Mouse (Mus musculus): ENCODE data around the gene Arhgef28. TPM values are rescaled to one million over a fixed set of nuclear protein-coding genes. Genes with fewer than 3 reads are reported as not detected.

Arhgef28 gene
- polyA plus RNA-seq, 1 experiment from 2014 or later, result 9.4 TPM

DNA sequence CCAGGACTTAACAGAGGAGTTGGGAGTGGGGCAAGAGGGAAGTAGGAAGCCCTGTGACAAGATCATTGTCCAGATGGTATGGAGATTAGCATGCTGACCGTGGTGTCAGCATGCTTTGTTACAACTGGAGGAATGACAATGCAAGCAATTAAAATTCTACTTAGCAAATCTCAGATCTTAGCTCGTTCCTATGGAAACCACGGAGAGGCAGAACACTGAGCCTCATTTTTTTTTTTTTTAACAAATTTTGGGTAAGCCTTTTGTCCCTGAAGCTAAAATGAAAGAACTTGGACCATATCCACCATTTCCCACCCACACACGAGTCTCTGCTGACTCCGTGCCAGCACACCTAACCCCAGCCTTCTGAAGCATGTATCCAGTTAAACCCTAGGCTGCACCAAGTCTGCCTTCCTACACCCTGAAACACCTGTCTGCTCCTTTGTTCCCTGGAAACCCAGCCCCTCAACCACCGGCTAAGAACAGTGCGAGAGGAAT is 246.8 kb downstream of the Arhgef28 start:
- Histone ChIP-seq H3K36me3 (ENCODE audit: control insufficient read depth, insufficient read depth, low read length) (no peaks in the 10 kb centered on the region), H3K4me3 (ENCODE audit: low read depth, low read length) (no peak overlapping the region), H3K4me2 (ENCODE audit: low read depth, low read length) (no peak overlapping the region), H3K27me3 (replicated peaks; ENCODE audit: control insufficient read depth, insufficient read depth, low read length) (no peaks in the 10 kb centered on the region), H3K9ac (ENCODE audit: low read depth, low read length) (no peak overlapping the region), H3K27ac (replicated peaks; ENCODE audit: low read depth, low read length) (no peak overlapping the region), H3K9me3 (ENCODE audit: control insufficient read depth, low read length) (no peaks in the 10 kb centered on the region), H3K4me1 (ENCODE audit: control insufficient read depth, insufficient read depth, low read length) (peaks cover 11% of the 10 kb centered on the region)
- 34% methylated on average over 7 of the region's 7 CpGs for WGBS
- DNase-seq (ENCODE audit: low spot score), result no peak
- ATAC-seq (ENCODE audit: low read depth), result peak; percentile 72; the same call in 1 of the 2 replicates

DNA sequence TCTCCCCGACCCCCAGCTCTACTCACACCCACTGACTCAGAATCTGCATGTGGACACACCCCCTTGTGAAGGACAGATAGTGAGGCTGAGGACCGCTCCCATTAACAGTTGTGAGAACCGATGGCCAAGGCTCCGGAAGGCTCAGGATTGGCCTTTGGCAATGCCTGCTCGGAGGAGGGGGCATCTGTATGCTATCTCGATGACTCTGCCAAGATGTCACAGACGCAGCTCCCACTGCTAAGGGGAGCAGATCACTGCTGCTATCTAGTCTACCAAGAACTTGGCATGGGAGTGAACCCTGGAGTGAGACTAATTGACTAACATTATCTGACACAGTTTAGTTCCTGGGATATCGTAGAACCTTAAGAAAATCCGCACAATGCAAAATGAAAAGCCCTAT is 250.5 kb downstream of the Arhgef28 start:
- Histone ChIP-seq H3K27ac (replicated peaks; ENCODE audit: low read depth, low read length) (no peak overlapping the region), H3K27me3 (replicated peaks; ENCODE audit: control insufficient read depth, insufficient read depth, low read length) (no peaks in the 10 kb centered on the region), H3K9ac (ENCODE audit: low read depth, low read length) (no peak overlapping the region), H3K4me1 (ENCODE audit: control insufficient read depth, insufficient read depth, low read length) (peaks cover 14% of the 10 kb centered on the region), H3K4me3 (ENCODE audit: low read depth, low read length) (no peak overlapping the region), H3K9me3 (ENCODE audit: control insufficient read depth, low read length) (no peaks in the 10 kb centered on the region), H3K36me3 (ENCODE audit: control insufficient read depth, insufficient read depth, low read length) (0 out of 2 replicates have a peak, but pooled peaks cover 3% of the 10 kb centered on the region), H3K4me2 (ENCODE audit: low read depth, low read length) (no peak overlapping the region)
- DNase-seq (ENCODE audit: low spot score) (no peak), ATAC-seq (ENCODE audit: low read depth) (no peak)
- 61% methylated on average over 9 of the region's 9 CpGs for WGBS

DNA sequence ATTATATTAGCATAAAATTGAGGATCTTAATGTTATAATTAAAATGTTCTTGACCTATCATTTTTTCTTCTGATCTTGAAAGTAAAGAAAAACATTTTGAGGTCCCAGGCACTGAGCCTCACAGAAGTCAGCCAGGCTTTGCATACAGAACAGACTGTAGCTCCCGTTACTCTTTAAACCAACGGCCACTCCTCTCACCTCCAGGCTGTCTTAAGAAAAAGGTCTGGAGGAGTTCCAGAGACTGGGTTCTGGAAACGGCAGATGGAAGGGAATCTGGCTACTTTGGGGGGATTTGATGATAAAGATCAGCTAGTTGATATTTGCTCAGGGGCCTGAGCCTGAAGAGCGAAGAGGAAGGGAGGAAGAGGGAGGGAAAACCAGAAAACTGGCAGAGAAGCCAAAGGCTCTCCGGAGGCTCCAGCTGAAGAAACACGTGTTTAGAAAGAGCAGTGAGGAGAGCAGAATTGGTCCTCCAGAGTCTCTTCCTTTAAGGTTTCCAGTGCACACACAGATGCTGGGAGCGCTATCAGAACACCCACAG is 251.2 kb downstream of the Arhgef28 start:
- Histone ChIP-seq H3K27me3 (replicated peaks; ENCODE audit: control insufficient read depth, insufficient read depth, low read length) (no peaks in the 10 kb centered on the region), H3K4me1 (ENCODE audit: control insufficient read depth, insufficient read depth, low read length) (peaks cover 14% of the 10 kb centered on the region), H3K9me3 (ENCODE audit: control insufficient read depth, low read length) (no peaks in the 10 kb centered on the region), H3K4me2 (ENCODE audit: low read depth, low read length) (no peak overlapping the region), H3K9ac (ENCODE audit: low read depth, low read length) (no peak overlapping the region), H3K27ac (replicated peaks; ENCODE audit: low read depth, low read length) (0 out of 2 replicates have a peak overlapping the region, but pooled peaks have one; percentile 0), H3K36me3 (ENCODE audit: control insufficient read depth, insufficient read depth, low read length) (0 out of 2 replicates have a peak, but pooled peaks cover 3% of the 10 kb centered on the region), H3K4me3 (ENCODE audit: low read depth, low read length) (no peak overlapping the region)
- DNase-seq (ENCODE audit: low spot score), result peak; percentile 62
- ATAC-seq (ENCODE audit: low read depth), result no peak
- WGBS, result 18% methylated on average over 7 of the region's 7 CpGs

DNA sequence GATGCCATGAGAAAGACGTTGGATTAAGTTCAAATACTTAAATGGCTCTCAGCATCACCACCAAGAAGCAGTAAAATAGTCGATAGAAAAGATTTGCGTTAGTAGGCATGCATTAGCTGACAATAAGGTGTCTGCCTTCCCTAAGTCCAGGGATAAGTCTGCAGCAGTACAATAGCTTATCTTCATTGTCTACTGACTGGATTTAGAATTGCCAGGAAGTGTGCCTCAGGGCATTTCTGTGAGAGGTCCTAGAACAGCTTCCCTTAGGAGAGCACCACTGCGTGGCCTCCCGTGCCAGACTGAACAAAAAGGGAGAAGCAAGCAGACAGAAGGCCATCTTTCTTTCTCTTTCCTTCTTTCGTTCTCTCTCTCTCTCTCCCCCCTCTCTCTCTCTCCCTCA is 252.2 kb downstream of the Arhgef28 start:
- Histone ChIP-seq H3K4me1 (ENCODE audit: control insufficient read depth, insufficient read depth, low read length) (peaks cover 7% of the 10 kb centered on the region), H3K27me3 (replicated peaks; ENCODE audit: control insufficient read depth, insufficient read depth, low read length) (no peaks in the 10 kb centered on the region), H3K4me3 (ENCODE audit: low read depth, low read length) (no peak overlapping the region), H3K9me3 (ENCODE audit: control insufficient read depth, low read length) (no peaks in the 10 kb centered on the region), H3K36me3 (ENCODE audit: control insufficient read depth, insufficient read depth, low read length) (0 out of 2 replicates have a peak, but pooled peaks cover 3% of the 10 kb centered on the region), H3K9ac (ENCODE audit: low read depth, low read length) (no peak overlapping the region), H3K27ac (replicated peaks; ENCODE audit: low read depth, low read length) (no peak overlapping the region), H3K4me2 (ENCODE audit: low read depth, low read length) (no peak overlapping the region)
- DNase-seq (ENCODE audit: low spot score) (no peak), ATAC-seq (ENCODE audit: low read depth) (no peak)
- 56% methylated on average over 6 of the region's 6 CpGs for WGBS

DNA sequence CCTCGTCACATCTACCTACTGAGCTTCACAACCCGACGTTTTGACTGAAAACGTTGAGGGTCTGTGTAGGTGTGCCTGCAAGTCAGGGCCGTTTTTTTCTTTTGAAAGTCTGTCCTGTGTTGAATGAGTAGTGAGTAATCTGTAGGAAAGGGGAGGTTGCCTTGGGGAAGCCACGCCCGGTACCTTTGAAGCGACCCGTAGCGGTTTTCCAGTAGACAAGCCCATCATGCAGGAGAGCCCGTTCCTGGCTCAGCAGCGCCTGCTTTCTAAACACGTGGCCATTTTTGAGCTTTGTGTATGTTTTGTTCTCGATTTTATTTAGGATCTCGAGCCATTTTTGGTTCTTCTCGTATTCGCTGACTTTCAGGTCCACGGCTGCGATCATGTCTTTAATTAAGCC is 252.7 kb downstream of the Arhgef28 start:
- Histone ChIP-seq H3K9ac (ENCODE audit: low read depth, low read length) (no peak overlapping the region), H3K36me3 (ENCODE audit: control insufficient read depth, insufficient read depth, low read length) (0 out of 2 replicates have a peak, but pooled peaks cover 3% of the 10 kb centered on the region), H3K4me1 (ENCODE audit: control insufficient read depth, insufficient read depth, low read length) (peaks cover 3% of the 10 kb centered on the region; the same call in 1 of the 2 replicates), H3K9me3 (ENCODE audit: control insufficient read depth, low read length) (no peaks in the 10 kb centered on the region), H3K4me2 (ENCODE audit: low read depth, low read length) (no peak overlapping the region), H3K27me3 (replicated peaks; ENCODE audit: control insufficient read depth, insufficient read depth, low read length) (no peaks in the 10 kb centered on the region), H3K27ac (replicated peaks; ENCODE audit: low read depth, low read length) (no peak overlapping the region), H3K4me3 (ENCODE audit: low read depth, low read length) (no peak overlapping the region)
- DNase-seq (ENCODE audit: low spot score) (no peak), ATAC-seq (ENCODE audit: low read depth) (no peak)
- WGBS, result 90% methylated on average over 19 of the region's 19 CpGs

DNA sequence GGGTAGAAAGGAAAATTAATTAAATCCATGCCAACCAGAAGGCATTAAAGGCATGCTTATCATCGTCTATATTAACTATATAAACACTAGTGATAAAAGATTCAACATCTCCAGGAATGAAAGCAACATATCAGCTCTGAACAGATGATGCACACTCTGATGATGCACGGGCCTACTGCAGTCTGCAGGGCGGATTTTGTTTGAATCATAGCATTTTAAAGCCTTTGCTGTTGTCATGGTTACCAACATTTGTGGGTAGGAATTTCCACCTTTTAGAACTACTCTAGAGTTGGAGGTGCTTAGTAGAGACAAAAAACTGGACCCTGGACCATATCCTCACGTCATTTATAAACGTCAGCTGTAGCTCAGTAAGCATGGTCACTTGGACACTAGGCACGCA is 257.4 kb downstream of the Arhgef28 start:
- DNase-seq (ENCODE audit: low spot score) (no peak), ATAC-seq (ENCODE audit: low read depth) (no peak)
- WGBS, result 90% methylated on average over 6 of the region's 6 CpGs
- no peak overlapping the region for H3K27ac ChIP-seq (replicated peaks; ENCODE audit: low read depth, low read length)
- H3K36me3 ChIP-seq (ENCODE audit: control insufficient read depth, insufficient read depth, low read length), result peaks cover 3% of the 10 kb centered on the region; the same call in 1 of the 2 replicates
- no peak overlapping the region for H3K4me2 ChIP-seq (ENCODE audit: low read depth, low read length)
- no peak overlapping the region for H3K4me3 ChIP-seq (ENCODE audit: low read depth, low read length)
- no peaks in the 10 kb centered on the region for H3K4me1 ChIP-seq (ENCODE audit: control insufficient read depth, insufficient read depth, low read length)
- H3K9me3 ChIP-seq (ENCODE audit: control insufficient read depth, low read length), result no peaks in the 10 kb centered on the region
- H3K27me3 ChIP-seq (replicated peaks; ENCODE audit: control insufficient read depth, insufficient read depth, low read length), result no peaks in the 10 kb centered on the region
- no peak overlapping the region for H3K9ac ChIP-seq (ENCODE audit: low read depth, low read length)

DNA sequence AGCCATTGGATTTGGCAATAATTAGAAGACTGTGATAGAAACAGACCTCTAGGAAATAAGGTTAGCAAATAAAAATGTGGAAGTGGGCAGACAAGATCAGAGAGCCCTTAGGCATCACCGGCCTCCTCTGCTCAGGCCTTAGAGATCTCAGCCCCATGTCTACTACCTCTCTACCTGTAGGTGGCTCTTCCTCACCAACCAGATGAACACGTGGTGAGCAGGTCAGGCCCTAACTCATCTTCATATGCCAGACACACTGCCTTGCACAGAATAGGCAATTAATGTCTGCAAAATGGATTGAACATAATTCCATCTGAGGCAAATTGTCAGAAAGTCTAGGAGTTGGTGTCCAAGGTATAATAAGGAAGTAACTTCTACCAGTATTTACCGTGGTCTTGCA is 258.6 kb downstream of the Arhgef28 start:
- Histone ChIP-seq H3K4me2 (ENCODE audit: low read depth, low read length) (no peak overlapping the region), H3K27me3 (replicated peaks; ENCODE audit: control insufficient read depth, insufficient read depth, low read length) (no peaks in the 10 kb centered on the region), H3K9ac (ENCODE audit: low read depth, low read length) (no peak overlapping the region), H3K27ac (replicated peaks; ENCODE audit: low read depth, low read length) (no peak overlapping the region), H3K9me3 (ENCODE audit: control insufficient read depth, low read length) (no peaks in the 10 kb centered on the region), H3K4me1 (ENCODE audit: control insufficient read depth, insufficient read depth, low read length) (no peaks in the 10 kb centered on the region), H3K4me3 (ENCODE audit: low read depth, low read length) (no peak overlapping the region), H3K36me3 (ENCODE audit: control insufficient read depth, insufficient read depth, low read length) (no peaks in the 10 kb centered on the region; the same call in 1 of the 2 replicates)
- ATAC-seq (ENCODE audit: low read depth) (no peak), DNase-seq (ENCODE audit: low spot score) (no peak)
- 69% methylated on average over 3 of the region's 3 CpGs for WGBS

DNA sequence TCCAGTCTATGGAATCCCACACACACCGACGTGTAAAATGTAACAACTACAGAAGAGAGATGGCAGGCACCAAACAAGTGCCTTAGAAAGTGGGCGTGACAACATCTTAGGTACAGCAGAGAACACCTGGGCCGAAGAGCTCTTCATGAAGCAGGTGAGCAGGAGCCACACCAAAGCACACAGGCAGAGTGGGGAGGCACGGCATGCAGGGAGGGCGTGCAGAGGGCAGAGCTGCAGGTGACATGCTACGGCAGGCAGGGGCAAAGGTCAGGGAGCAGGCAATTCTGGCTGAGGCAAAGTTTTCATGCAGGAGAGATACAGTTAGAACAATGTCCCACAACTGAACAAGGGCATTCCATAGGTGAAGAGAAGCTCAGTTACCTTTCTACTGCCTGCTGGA is 259.8 kb downstream of the Arhgef28 start:
- Histone ChIP-seq H3K9me3 (ENCODE audit: control insufficient read depth, low read length) (no peaks in the 10 kb centered on the region), H3K27me3 (replicated peaks; ENCODE audit: control insufficient read depth, insufficient read depth, low read length) (no peaks in the 10 kb centered on the region), H3K27ac (replicated peaks; ENCODE audit: low read depth, low read length) (no peak overlapping the region), H3K4me2 (ENCODE audit: low read depth, low read length) (no peak overlapping the region), H3K36me3 (ENCODE audit: control insufficient read depth, insufficient read depth, low read length) (no peaks in the 10 kb centered on the region; the same call in 1 of the 2 replicates), H3K4me3 (ENCODE audit: low read depth, low read length) (no peak overlapping the region), H3K9ac (ENCODE audit: low read depth, low read length) (no peak overlapping the region), H3K4me1 (ENCODE audit: control insufficient read depth, insufficient read depth, low read length) (peaks cover 6% of the 10 kb centered on the region)
- DNase-seq (ENCODE audit: low spot score) (no peak), ATAC-seq (ENCODE audit: low read depth) (no peak)
- WGBS, result 78% methylated on average over 7 of the region's 7 CpGs

All from embryonic facial prominence, embryonic 14.5 days (tissue).